Mouse (Mus musculus) embryonic facial prominence, embryonic 15.5 days (tissue): ENCODE data around the gene AA467197. TPM values are rescaled to one million over a fixed set of nuclear protein-coding genes. Genes with fewer than 3 reads are reported as not detected.
A peak's percentile ranks its signal among the peaks of the same experiment; 100 is the strongest.

Experiments used
- ATAC-seq: fragments of 200-750 bp; cut with Nextera tagmentation; 2 replicates; pipeline ENCODE4 v1.8.0; 2017; ENCODE audit warnings: low read depth, moderate TSS enrichment; ENCODE audit not compliant: insufficient number of reproducible peaks, low FRiP score, low TSS enrichment
- H3K27ac ChIP-seq: fragments of 300-500 bp; sonication (generic); replicated peaks from 2 replicates; pipeline ENCODE4 v1.5.1; 2015; ENCODE audit warnings: mild to moderate bottlenecking, inconsistent platforms
- H3K27me3 ChIP-seq: fragments of 300-500 bp; sonication (generic); 2 replicates; pipeline ENCODE4 v1.6.1; 2015; ENCODE audit warnings: inconsistent platforms
- H3K36me3 ChIP-seq: fragments of 300-500 bp; sonication (generic); 2 replicates; pipeline ENCODE4 v1.6.1; 2015; ENCODE audit warnings: mild to moderate bottlenecking, inconsistent platforms
- H3K4me1 ChIP-seq: fragments of 300-500 bp; sonication (generic); 2 replicates; pipeline ENCODE4 v1.6.1; 2015; ENCODE audit warnings: inconsistent platforms
- H3K4me2 ChIP-seq: fragments of 300-500 bp; sonication (generic); replicated peaks from 2 replicates; pipeline ENCODE4 v1.6.1; 2015; ENCODE audit warnings: mild to moderate bottlenecking, inconsistent platforms
- H3K4me3 ChIP-seq: fragments of 300-500 bp; sonication (generic); replicated peaks from 2 replicates; pipeline ENCODE4 v1.5.1; 2015; ENCODE audit warnings: mild to moderate bottlenecking, inconsistent platforms
- H3K9ac ChIP-seq: fragments of 300-500 bp; sonication (generic); 2 replicates; pipeline ENCODE4 v1.6.1; 2015; ENCODE audit warnings: inconsistent platforms
- H3K9me3 ChIP-seq: fragments of 300-500 bp; sonication (generic); replicated peaks from 2 replicates; pipeline ENCODE4 v1.6.1; 2016; ENCODE audit warnings: inconsistent platforms
- WGBS: fragments of 180-500 bp; shearing (Covaris S2); methylation state at CpG from one replicate; pipeline ENCODE4 v1.1.7; 2015; 5-methylcytosine and 5-hydroxymethylcytosine counted together
- microRNA counts: library from miRNA; unstranded; fragments of <30 nt; microRNA quantifications from one replicate; lab custom pipeline; 2016
- microRNA-seq: library from miRNA; unstranded; fragments of <30 nt; microRNA quantifications from one replicate; pipeline ENCODE4, GENCODE M21; 2016; ENCODE audit warnings: borderline number of aligned reads
- polyA plus RNA-seq: library from polyadenylated mRNA; unstranded; fragments of >200 nt; fragmentation: Nextera tagmentation; extraction: Ambion mirVana; gene quantifications from 2 replicates; pipeline ENCODE4 v1.2.1, GENCODE M21; 2015

AA467197 gene
- polyA plus RNA-seq, 1 experiment from 2014 or later: 0.53 TPM

DNA sequence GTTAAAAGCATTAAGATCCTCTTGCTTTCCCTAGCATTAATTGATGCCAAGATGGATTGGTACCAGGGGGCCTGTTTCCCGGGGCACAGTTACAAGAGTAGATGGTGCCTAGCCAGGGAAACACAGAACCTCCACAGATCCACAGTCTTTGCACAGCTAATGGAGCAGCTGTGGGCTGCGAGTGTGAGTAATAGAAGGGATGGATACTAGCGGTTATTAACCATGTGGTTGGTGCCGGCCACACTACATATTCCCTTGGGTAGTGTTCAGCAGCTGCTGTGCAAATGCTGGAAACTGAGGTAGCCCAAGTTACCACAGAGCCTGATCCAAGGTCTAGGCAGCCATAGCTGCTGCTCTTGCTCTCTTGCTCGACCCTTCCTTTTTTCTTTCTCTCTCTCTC is 34.9 kb downstream of the AA467197 start:
- H3K36me3 ChIP-seq: no peaks in the 10 kb centered on the region
- WGBS: 60% methylated on average over 5 of the region's 5 CpGs
- H3K9ac ChIP-seq: no peak overlapping the region
- H3K4me1 ChIP-seq: no peaks in the 10 kb centered on the region
- no peak overlapping the region for H3K27ac ChIP-seq
- no peak overlapping the region for H3K4me2 ChIP-seq
- no peak for ATAC-seq
- H3K9me3 ChIP-seq: no peaks in the 10 kb centered on the region
- no peak overlapping the region for H3K4me3 ChIP-seq
- H3K27me3 ChIP-seq: no peaks in the 10 kb centered on the region

GRCm38 (mm10) chr2:122672841-122673240 is 36.1 kb downstream of the AA467197 start:
- Histone ChIP-seq H3K27me3 (no peaks in the 10 kb centered on the region), H3K27ac (no peak overlapping the region), H3K4me1 (no peaks in the 10 kb centered on the region), H3K36me3 (no peaks in the 10 kb centered on the region), H3K9ac (no peak overlapping the region), H3K9me3 (no peaks in the 10 kb centered on the region), H3K4me3 (no peak overlapping the region), H3K4me2 (no peak overlapping the region)
- ATAC-seq: no peak
- 66% methylated on average over 5 of the region's 5 CpGs for WGBS

GRCm38 (mm10) chr2:122675126-122675525 is 38.3 kb downstream of the AA467197 start:
- 82% methylated on average over 2 of the region's 2 CpGs for WGBS
- Histone ChIP-seq H3K36me3 (no peaks in the 10 kb centered on the region), H3K4me2 (no peak overlapping the region), H3K9ac (no peak overlapping the region), H3K9me3 (no peaks in the 10 kb centered on the region), H3K4me1 (no peaks in the 10 kb centered on the region), H3K4me3 (no peak overlapping the region), H3K27me3 (no peaks in the 10 kb centered on the region), H3K27ac (no peak overlapping the region)
- ATAC-seq: no peak

DNA sequence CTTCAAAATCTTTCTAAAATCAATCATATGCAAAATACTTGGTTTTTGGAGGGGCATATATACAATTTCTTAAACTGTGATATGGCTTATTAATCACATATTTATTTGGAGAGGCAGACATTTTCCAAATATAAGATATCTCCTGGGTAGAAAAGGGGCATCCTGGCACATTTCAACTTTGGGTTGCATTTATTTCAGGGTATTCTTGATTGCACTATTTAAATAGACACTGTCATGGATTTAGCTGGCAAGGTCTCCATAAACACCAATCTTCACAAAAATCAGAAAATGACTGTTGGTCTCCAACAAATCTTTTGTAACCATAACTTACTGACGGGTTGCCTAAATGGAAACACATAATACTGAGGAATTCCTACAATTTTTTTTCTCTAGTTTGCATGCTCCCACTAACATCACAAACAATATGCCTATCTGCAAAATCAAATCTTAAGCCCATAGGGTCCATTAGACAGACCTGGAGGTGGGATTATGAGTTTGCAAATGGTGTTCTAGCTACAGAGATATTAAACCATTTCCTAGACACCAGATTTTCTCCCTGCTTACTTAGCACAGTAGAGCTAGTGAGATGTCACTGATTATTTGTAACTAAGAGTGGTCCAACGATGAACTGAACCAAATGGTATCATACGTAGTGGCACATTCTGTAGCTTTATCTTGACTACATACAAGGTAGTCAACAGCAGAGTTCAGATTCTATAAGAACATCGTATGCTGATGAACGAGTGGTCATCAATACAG is 44.8 kb downstream of the AA467197 start:
- Histone ChIP-seq H3K36me3 (peaks cover under 1% of the 10 kb centered on the region; the same call in 1 of the 2 replicates), H3K9ac (no peak overlapping the region), H3K4me2 (no peak overlapping the region), H3K27me3 (no peaks in the 10 kb centered on the region), H3K9me3 (peaks cover 11% of the 10 kb centered on the region), H3K4me3 (no peak overlapping the region), H3K27ac (no peak overlapping the region), H3K4me1 (no peaks in the 10 kb centered on the region)
- 83% methylated on average over 5 of the region's 5 CpGs for WGBS
- peak; percentile 73; the same call in 1 of the 2 replicates for ATAC-seq

- 75% methylated on average over 2 of the region's 2 CpGs for WGBS
- Histone ChIP-seq H3K27ac (no peak overlapping the region), H3K36me3 (peaks cover 4% of the 10 kb centered on the region; the same call in 1 of the 2 replicates), H3K27me3 (no peaks in the 10 kb centered on the region), H3K9me3 (peaks cover 11% of the 10 kb centered on the region), H3K4me2 (no peak overlapping the region), H3K4me1 (no peaks in the 10 kb centered on the region), H3K9ac (no peak overlapping the region), H3K4me3 (no peak overlapping the region)
- ATAC-seq: no peak
Observed at GRCm38 (mm10) chr2:122682520-122682919, 45.7 kb downstream of the AA467197 start.

DNA sequence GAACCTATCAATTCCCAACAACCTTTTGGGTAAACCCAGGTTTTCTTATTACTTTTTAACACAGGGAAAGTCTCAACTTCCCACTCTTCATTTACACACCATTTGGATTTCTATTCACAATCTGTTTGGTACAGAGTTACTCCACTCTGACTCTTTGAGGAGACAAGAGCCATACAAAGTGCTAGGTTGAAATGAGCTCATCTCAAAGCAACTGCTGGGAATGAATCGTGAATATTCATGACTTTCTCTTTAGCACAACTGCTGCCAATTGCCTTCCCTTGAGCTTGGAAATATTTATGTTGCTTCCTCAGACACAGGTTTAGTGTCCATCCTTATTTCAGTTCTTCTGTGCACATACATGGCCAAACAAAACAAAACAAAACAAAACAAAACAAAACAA is 46.9 kb downstream of the AA467197 start:
- WGBS: 78% methylated on average over 1 of the region's 1 CpGs
- Histone ChIP-seq H3K4me2 (no peak overlapping the region), H3K27me3 (no peaks in the 10 kb centered on the region), H3K4me1 (no peaks in the 10 kb centered on the region), H3K9me3 (peaks cover 11% of the 10 kb centered on the region), H3K27ac (no peak overlapping the region), H3K4me3 (no peak overlapping the region), H3K36me3 (peaks cover 7% of the 10 kb centered on the region; the same call in 1 of the 2 replicates), H3K9ac (no peak overlapping the region)
- ATAC-seq: no peak

- no peaks in the 10 kb centered on the region for H3K4me1 ChIP-seq
- peaks cover 7% of the 10 kb centered on the region; the same call in 1 of the 2 replicates for H3K36me3 ChIP-seq
- no peak overlapping the region for H3K9ac ChIP-seq
- H3K9me3 ChIP-seq: peaks cover 6% of the 10 kb centered on the region
- no peak overlapping the region for H3K4me2 ChIP-seq
- WGBS: 68% methylated on average over 6 of the region's 6 CpGs
- H3K27me3 ChIP-seq: no peaks in the 10 kb centered on the region
- no peak overlapping the region for H3K27ac ChIP-seq
- no peak overlapping the region for H3K4me3 ChIP-seq
- no peak for ATAC-seq
Observed at GRCm38 (mm10) chr2:122686665-122687064, 49.9 kb downstream of the AA467197 start.

MicroRNA genes within 50 kb of the gene (microRNA counts, 519-probe panel; counts per million panel counts)
- not detected for microRNA mmu-miR-147 (lab: Ali Mortazavi, UCI)

Small RNA genes lying within 50 kb of the gene (microRNA-seq; reads per million reads assigned to microRNA genes)
- gene Mir147: 3.6 reads per million, percentile 16 among the genes with 10 or more reads in this experiment

Other genes starting within 250 kb of the AA467197 start
- gene Slc28a2, start 210.5 kb upstream of the AA467197 start, polyA plus RNA-seq: 0.31 and 1.5 TPM in 2 replicates
- not detected in 2 replicates for gene Gm14085, start 152.0 kb upstream of the AA467197 start, polyA plus RNA-seq
- gene Gatm, start 25.7 kb upstream of the AA467197 start, polyA plus RNA-seq: 42.3 and 48.4 TPM in 2 replicates
- gene Slc30a4, start 65.7 kb downstream of the AA467197 start, polyA plus RNA-seq: 9.7 and 10.2 TPM in 2 replicates
- 46.5 and 47.5 TPM in 2 replicates for gene Bloc1s6, start 101.5 kb downstream of the AA467197 start, polyA plus RNA-seq
- gene Sqor, start 128.3 kb downstream of the AA467197 start, polyA plus RNA-seq: 7.5 TPM in 2 replicates